Mouse (Mus musculus): ENCODE results near the gene Gpr39. TPM values are rescaled to one million over a fixed set of nuclear protein-coding genes. Genes with fewer than 3 reads are reported as not detected.

Gpr39 gene
- total RNA-seq, 4 experiments from 2014 or later, result 0.10 to 0.22 (median 0.17) TPM; not detected in 1

DNA sequence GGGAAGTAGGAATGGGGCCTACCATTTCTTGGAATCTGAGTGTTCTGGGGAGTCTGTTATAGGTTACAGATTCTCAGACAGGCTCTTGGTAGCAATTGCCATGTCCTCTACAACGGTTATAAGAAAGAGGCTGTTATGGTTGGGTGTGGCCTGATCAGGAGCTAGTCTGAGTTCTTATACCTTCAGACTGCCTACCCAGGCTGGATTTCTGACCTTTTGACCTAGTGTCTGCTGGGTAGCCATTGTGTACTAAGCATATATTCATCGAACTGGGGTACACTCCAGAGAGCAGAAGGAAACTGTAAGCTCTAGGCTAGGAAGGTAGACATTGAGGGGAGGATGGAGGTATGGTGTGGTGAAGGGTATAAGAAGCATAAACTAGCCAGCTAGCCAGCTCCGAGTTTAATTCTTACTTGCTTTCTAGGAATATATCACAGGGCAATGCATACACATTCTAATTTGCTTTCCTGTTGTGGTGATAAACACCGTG is 24.4 kb downstream of the Gpr39 start:
- no peak for DNase-seq

- DNase-seq, result no peak
Observed at GRCm38 (mm10) chr1:125701773-125702172, 25.0 kb downstream of the Gpr39 start.

GRCm38 (mm10) chr1:125702326-125702725 is 25.5 kb downstream of the Gpr39 start:
- DNase-seq, result peak; percentile 21

DNA sequence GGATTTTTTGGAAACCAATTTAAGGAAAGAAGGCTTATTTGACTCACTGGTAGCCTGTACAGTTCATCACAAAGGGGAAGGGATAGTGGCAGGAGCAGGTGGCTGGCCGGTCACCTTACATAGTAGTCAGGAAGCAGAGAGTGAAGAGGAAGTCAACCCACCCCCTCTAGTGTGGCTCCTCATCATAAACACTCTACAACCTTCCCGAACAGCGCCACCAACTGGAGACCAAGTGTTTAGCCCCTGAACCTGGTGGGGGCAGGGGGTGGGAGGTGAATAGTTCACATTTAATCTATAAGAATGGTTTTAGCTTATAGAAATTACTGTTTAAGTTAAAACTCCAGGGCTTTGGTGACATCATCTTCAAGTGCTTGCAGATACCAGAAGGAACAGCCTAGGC is 28.6 kb downstream of the Gpr39 start:
- no peak for DNase-seq

DNA sequence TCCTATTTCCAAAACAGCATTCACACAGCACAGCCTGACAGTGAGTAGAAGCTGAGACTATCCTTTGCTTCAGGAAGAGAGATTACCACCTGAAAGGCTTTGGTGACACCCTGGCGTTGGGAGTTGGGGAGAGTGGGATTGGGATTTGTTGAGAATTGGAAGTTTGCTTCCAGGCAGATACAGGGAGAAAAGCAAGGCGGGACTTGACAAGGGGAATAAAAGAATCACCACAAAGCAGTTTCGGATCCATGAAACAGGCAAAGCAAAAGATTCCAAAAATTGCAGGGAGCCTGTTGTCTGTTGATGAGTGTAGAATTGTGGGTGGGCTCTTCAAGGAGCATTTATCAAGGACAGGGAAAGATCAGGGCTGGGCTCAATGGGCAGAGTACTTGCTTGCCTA is 38.5 kb downstream of the Gpr39 start:
- no peak for DNase-seq

GRCm38 (mm10) chr1:125716241-125716640 is 39.4 kb downstream of the Gpr39 start:
- no peak for DNase-seq

DNA sequence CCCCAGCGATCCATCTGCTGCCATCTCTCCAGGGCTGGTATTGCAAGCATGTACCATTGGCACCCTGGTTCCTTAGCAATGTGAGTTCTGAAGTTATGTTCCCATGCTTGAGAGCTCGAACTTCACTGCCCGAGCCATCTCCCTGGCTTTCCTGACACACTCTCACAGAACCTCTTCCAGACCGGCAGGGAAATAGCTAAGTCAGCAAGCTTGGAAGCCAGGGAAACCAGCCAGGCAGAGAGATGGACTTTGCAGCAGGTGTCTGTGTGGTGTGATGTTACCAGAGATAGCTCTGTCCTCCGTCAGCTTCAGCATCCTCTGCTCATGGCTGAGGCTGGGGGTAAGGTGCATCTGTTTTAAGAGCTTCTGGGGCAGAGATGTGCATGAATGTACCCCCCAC is 41.1 kb downstream of the Gpr39 start:
- DNase-seq, result no peak

DNA sequence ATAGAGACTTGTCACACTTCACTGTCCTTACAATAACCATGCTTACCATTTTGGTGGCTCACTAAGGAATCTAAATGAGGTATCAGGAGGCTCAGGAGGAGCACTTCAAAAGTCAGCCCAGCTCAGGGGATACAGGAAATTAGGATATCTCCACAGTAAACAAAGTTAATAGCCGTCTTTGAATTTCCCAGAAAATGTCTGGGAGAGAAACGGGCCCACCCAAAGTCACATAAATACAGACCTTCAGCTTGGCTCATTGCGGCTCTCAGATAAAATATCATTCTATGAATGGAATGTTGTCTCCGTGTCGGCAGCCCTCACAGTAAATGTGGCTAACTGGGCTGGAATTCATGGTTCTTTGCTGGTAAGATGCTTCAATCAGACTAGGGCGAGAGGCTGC is 42.3 kb downstream of the Gpr39 start:
- DNase-seq, result no peak

GRCm38 (mm10) chr1:125721104-125721758 is 44.4 kb downstream of the Gpr39 start:
- no peak for DNase-seq

- DNase-seq, result no peak
Observed at GRCm38 (mm10) chr1:125724304-125724703, 47.5 kb downstream of the Gpr39 start.

DNA sequence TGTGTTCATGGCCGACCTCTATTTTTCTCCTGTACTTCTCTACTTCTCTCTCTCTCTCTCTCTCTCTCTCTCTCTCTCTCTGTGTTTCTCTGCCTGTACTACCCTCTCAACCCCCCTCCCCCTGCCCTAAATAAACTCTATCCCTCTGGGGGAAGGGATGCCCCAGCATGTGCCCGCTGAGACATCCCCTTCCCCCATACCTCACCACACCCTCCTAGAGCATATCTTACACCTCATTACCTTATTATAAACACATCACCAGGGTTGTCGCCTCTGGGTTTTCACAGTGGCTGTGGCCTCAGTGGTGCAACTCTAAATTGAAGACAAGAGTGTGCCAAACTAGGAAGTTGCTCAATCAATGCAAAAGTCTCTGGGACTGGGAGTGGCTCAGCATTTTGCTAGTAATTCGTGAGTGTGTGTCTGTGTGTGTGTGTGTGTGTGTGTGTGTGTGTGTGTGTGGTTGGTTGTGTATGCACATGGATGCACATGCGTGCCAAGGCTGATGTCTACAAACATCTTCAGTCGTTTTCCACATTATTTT is 52.3 kb downstream of the Gpr39 start:
- DNase-seq, result no peak

- DNase-seq, result no peak
Observed at GRCm38 (mm10) chr1:125729731-125730536, 53.1 kb downstream of the Gpr39 start.

- DNase-seq, result no peak
Observed at GRCm38 (mm10) chr1:125730537-125730880, 53.7 kb downstream of the Gpr39 start.

- no peak for DNase-seq
Observed at GRCm38 (mm10) chr1:125731854-125732253, 55.1 kb downstream of the Gpr39 start.

- no peak for DNase-seq
Observed at GRCm38 (mm10) chr1:125744766-125745165, 68.0 kb downstream of the Gpr39 start.

DNA sequence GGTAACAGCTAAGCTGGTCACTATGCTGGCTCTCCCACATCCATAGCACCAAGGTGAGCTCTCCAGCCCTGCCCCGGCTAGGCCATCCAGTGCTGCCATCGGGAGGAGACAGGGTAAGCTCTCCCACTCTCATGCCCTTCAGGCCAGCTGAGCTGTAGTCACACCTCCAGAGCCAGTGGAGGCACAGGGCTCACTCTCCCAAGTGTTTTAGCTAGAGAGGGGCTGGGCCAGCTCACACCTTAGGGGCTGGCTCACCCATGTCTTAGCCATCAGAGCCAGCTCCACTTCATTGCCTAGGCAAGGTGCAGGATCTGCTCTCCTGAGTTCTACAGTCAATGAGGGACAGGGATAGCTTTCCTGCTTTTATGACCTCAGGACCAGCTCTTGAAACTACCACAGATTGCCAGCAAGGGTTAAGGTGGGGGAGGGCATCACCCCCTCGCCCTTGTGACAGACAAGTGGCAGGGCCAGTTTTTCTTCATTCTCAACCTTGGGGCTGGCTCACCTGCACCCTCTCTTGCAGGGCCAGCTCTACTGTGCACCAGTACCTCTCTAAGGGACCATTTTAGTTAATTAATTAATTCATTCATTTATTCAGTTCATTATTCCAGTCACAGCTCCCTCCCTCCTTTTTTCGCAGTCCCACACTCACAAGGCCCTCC is 78.7 kb downstream of the Gpr39 start:
- DNase-seq, result no peak

- peak; percentile 4 for DNase-seq
Observed at GRCm38 (mm10) chr1:125759972-125760695, 83.3 kb downstream of the Gpr39 start.

GRCm38 (mm10) chr1:125760696-125761025 is 83.9 kb downstream of the Gpr39 start:
- no peak for DNase-seq

DNA sequence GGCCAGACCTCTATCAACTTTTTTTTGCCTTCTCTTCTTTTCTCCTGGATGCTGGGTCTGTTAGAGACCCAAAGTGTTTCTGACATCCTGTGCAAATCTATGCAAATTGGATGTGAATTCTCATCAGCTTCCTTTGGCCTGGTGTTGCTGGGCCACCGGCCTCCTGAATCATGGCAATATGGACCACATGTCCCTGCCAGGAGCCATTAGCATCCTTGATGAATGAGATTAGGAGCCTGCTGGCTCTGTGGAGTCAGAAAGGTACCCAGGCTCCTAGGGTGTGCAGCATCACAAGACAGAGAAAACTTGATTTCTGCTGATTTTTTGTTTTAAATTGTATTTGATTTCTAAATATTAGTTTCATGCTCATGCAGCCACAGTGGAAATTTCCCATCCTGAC is 85.3 kb downstream of the Gpr39 start:
- DNase-seq, result no peak

GRCm38 (mm10) chr1:125789804-125790203 is 113.0 kb downstream of the Gpr39 start:
- peak; percentile 10 for DNase-seq

GRCm38 (mm10) chr1:125800506-125800905 is 123.7 kb downstream of the Gpr39 start:
- DNase-seq, result no peak

GRCm38 (mm10) chr1:125808426-125808825 is 131.6 kb downstream of the Gpr39 start:
- DNase-seq, result no peak

All from adrenal gland, adult 8-10 months (tissue).